Mouse (Mus musculus): ENCODE measurements around the gene Gm20431. TPM values are rescaled to one million over a fixed set of nuclear protein-coding genes. Genes with fewer than 3 reads are reported as not detected.
"Not testable (repeated sequence)": the region's sequence is repeated elsewhere in the genome, so short reads cannot be mapped to it uniquely, and the experiment has no call there.

Gene Gm20431
- polyA plus RNA-seq, 1 experiment from 2014 or later: 8.8 TPM

GRCm38 (mm10) chr2:167652694-167653093, 8.6 kb downstream of the Gm20431 start:
- Histone ChIP-seq H3K9me3 (ENCODE audit: control insufficient read depth) (no peaks in the 10 kb centered on the region), H3K4me3 (ENCODE audit: low read depth, low read length) (no peak overlapping the region), H3K27me3 (replicated peaks; ENCODE audit: control insufficient read depth, insufficient read depth, low read length) (0 out of 2 replicates have a peak, but pooled peaks cover 4% of the 10 kb centered on the region), H3K9ac (ENCODE audit: low read depth, low read length) (no peak overlapping the region), H3K4me1 (replicated peaks; ENCODE audit: control insufficient read depth, insufficient read depth, low read length) (no peaks in the 10 kb centered on the region), H3K36me3 (ENCODE audit: control insufficient read depth, insufficient read depth) (peaks cover 38% of the 10 kb centered on the region), H3K4me2 (replicated peaks; ENCODE audit: low read depth) (no peak overlapping the region), H3K27ac (ENCODE audit: low read depth, low read length) (no peak overlapping the region)
- 33% methylated on average over 7 of the region's 7 CpGs for WGBS
- peak; percentile 63 for ATAC-seq
- no peak for TF ChIP-seq CTCF (IDR thresholded peaks at IDR 0.05; ENCODE audit: low read depth)

GRCm38 (mm10) chr2:167651622-167652021, 9.7 kb downstream of the Gm20431 start:
- H3K27me3 ChIP-seq (replicated peaks; ENCODE audit: control insufficient read depth, insufficient read depth, low read length): 0 out of 2 replicates have a peak, but pooled peaks cover 4% of the 10 kb centered on the region
- H3K9ac ChIP-seq (ENCODE audit: low read depth, low read length): no peak overlapping the region
- H3K4me1 ChIP-seq (replicated peaks; ENCODE audit: control insufficient read depth, insufficient read depth, low read length): no peaks in the 10 kb centered on the region
- no peak overlapping the region for H3K4me3 ChIP-seq (ENCODE audit: low read depth, low read length)
- no peak for ATAC-seq
- H3K36me3 ChIP-seq (ENCODE audit: control insufficient read depth, insufficient read depth): peaks cover 38% of the 10 kb centered on the region
- 91% methylated on average over 9 of the region's 9 CpGs for WGBS
- no peak overlapping the region for H3K4me2 ChIP-seq (replicated peaks; ENCODE audit: low read depth)
- no peak for TF ChIP-seq CTCF (IDR thresholded peaks at IDR 0.05; ENCODE audit: low read depth)
- no peak overlapping the region for H3K27ac ChIP-seq (ENCODE audit: low read depth, low read length)
- H3K9me3 ChIP-seq (ENCODE audit: control insufficient read depth): no peaks in the 10 kb centered on the region

DNA sequence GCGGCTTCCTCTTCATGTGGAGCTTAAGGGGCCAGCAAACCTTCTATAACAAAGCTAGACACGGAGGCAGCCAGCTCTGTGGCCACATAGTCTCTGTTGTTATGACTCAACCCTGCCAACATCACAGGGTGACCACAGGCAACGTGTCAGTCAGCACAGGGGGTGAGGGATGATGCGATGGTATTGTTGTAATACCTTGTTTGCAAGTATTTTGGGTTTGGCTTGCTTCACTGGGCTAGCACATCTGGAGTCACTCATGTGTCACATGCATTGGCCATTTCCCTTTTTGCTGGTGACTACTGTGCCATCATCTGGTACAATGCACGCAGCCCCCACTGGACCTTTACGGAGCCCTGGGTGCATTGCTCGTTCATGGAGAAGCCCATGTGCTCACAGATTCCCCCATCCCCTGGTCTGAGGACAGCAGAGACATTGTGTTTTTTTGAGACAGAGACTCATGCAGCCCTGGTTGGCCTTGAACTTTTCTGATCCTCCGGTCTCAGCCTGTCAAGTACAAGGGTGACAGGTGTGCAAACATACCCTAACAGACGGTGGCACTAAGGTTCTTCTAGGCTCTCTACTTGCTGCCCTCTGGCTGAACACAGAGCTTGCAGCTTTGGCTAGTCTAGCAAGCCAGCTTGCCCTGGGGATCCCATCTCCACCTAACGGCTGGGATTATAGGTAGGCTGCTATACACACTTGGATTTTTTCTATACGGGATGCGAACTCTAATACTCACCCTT, 11.8 kb downstream of the Gm20431 start:
- Histone ChIP-seq H3K9me3 (ENCODE audit: control insufficient read depth) (no peaks in the 10 kb centered on the region), H3K4me3 (ENCODE audit: low read depth, low read length) (no peak overlapping the region), H3K27ac (ENCODE audit: low read depth, low read length) (no peak overlapping the region), H3K27me3 (replicated peaks; ENCODE audit: control insufficient read depth, insufficient read depth, low read length) (0 out of 2 replicates have a peak, but pooled peaks cover 2% of the 10 kb centered on the region), H3K9ac (ENCODE audit: low read depth, low read length) (no peak overlapping the region), H3K36me3 (ENCODE audit: control insufficient read depth, insufficient read depth) (peaks cover 54% of the 10 kb centered on the region), H3K4me1 (replicated peaks; ENCODE audit: control insufficient read depth, insufficient read depth, low read length) (no peaks in the 10 kb centered on the region), H3K4me2 (replicated peaks; ENCODE audit: low read depth) (no peak overlapping the region)
- WGBS: 85% methylated on average over 12 of the region's 12 CpGs
- ATAC-seq: no peak
- no peak for TF ChIP-seq CTCF (IDR thresholded peaks at IDR 0.05; ENCODE audit: low read depth)

DNA sequence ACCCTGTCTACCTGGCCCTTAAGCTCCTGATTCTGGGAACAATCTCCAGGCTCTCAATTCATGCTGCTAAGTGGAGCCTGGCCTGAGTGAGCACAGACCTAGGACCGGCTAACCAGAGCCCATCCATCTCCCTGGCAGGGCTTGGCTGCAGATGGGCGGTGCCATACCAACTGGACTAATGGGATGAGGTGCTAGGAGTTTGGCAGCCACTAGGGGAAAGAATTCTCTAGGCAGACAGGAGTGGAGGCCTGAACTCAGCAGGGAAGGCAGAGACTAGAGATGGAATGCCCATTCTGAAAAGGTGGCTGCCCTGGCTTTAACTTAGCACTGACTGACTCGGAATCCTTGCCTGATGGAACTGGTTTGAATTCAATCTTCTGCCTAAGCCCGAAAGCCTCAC, 14.9 kb downstream of the Gm20431 start:
- Histone ChIP-seq H3K4me1 (replicated peaks; ENCODE audit: control insufficient read depth, insufficient read depth, low read length) (no peaks in the 10 kb centered on the region), H3K9me3 (ENCODE audit: control insufficient read depth) (no peaks in the 10 kb centered on the region), H3K27ac (ENCODE audit: low read depth, low read length) (no peak overlapping the region), H3K4me3 (ENCODE audit: low read depth, low read length) (no peak overlapping the region), H3K36me3 (ENCODE audit: control insufficient read depth, insufficient read depth) (peaks cover 48% of the 10 kb centered on the region), H3K27me3 (replicated peaks; ENCODE audit: control insufficient read depth, insufficient read depth, low read length) (no peaks in the 10 kb centered on the region), H3K9ac (ENCODE audit: low read depth, low read length) (no peak overlapping the region), H3K4me2 (replicated peaks; ENCODE audit: low read depth) (no peak overlapping the region)
- ATAC-seq: no peak
- peak; percentile 54 for TF ChIP-seq CTCF (IDR thresholded peaks at IDR 0.05; ENCODE audit: low read depth)
- WGBS: 79% methylated on average over 4 of the region's 4 CpGs

DNA sequence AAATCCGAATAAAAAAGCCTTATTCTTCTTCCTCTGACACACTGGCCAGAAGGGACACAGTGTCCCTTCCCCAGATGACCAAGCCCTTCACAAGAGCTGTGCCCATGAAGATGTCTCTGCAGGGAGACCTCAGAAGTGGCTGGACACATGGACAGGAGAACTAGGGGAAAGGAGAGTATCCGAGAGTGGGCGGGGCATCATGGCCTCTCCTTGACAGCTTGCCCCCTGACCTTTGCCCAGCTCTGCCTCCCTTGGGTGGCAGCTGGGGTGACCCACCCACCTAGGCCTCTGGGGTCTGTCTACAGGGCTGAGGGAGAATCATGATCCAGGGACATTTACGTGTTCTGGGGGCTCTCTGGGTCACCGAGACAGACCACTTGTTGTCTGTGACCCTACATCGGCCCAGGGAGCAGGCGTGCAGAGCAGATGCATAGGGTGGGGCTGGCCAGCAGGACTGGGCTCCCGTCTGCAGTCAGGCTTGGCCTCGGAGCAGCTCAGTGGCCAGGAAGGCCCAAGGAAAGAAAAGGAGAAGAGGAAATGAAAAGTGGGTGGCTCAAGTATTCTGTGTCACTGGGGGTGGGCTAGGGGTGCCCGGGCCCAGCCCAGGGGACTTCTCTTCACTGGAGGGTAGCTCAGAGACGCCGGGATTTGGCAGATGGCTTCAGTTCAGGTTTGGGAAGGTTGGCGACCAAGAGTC, 17.8 kb downstream of the Gm20431 start:
- not testable (repeated sequence) for H3K4me2 ChIP-seq (replicated peaks; ENCODE audit: low read depth); H3K27me3 ChIP-seq (replicated peaks; ENCODE audit: control insufficient read depth, insufficient read depth, low read length); H3K27ac ChIP-seq (ENCODE audit: low read depth, low read length); H3K4me3 ChIP-seq (ENCODE audit: low read depth, low read length); H3K9me3 ChIP-seq (ENCODE audit: control insufficient read depth); H3K9ac ChIP-seq (ENCODE audit: low read depth, low read length); ATAC-seq; H3K4me1 ChIP-seq (replicated peaks; ENCODE audit: control insufficient read depth, insufficient read depth, low read length)
- WGBS: 77% methylated on average over 13 of the region's 13 CpGs
- H3K36me3 ChIP-seq (ENCODE audit: control insufficient read depth, insufficient read depth): peaks cover 32% of the 10 kb centered on the region

GRCm38 (mm10) chr2:167642164-167642563, 19.1 kb downstream of the Gm20431 start:
- Histone ChIP-seq H3K36me3 (ENCODE audit: control insufficient read depth, insufficient read depth) (peaks cover 32% of the 10 kb centered on the region), H3K4me2 (replicated peaks; ENCODE audit: low read depth) (no peak overlapping the region), H3K4me3 (ENCODE audit: low read depth, low read length) (no peak overlapping the region), H3K27me3 (replicated peaks; ENCODE audit: control insufficient read depth, insufficient read depth, low read length) (no peaks in the 10 kb centered on the region), H3K9me3 (ENCODE audit: control insufficient read depth) (no peaks in the 10 kb centered on the region), H3K9ac (ENCODE audit: low read depth, low read length) (no peak overlapping the region), H3K27ac (ENCODE audit: low read depth, low read length) (no peak overlapping the region), H3K4me1 (replicated peaks; ENCODE audit: control insufficient read depth, insufficient read depth, low read length) (no peaks in the 10 kb centered on the region)
- no peak for ATAC-seq
- TF ChIP-seq CTCF (IDR thresholded peaks at IDR 0.05; ENCODE audit: low read depth): no peak
- WGBS: 79% methylated on average over 6 of the region's 6 CpGs
